Mouse (Mus musculus) forebrain, postnatal 0 days (tissue): ENCODE data around the gene Tm4sf20. TPM values are rescaled to one million over a fixed set of nuclear protein-coding genes. Genes with fewer than 3 reads are reported as not detected.
A peak's percentile ranks its signal among the peaks of the same experiment; 100 is the strongest.

Experiments
- ATAC-seq: fragments of 200-750 bp; cut with Nextera tagmentation; 2 replicates; pipeline ENCODE4 v1.8.0; 2017; ENCODE audit warnings: mild to moderate bottlenecking, moderate library complexity
- DNase-seq: peaks from one replicate; pipeline ENCODE4 v3.0.0-alpha.2; 2015
- H3K27ac ChIP-seq: fragments of 300-500 bp; sonication (generic); 2 replicates; pipeline ENCODE4 v1.5.1; 2014; ENCODE audit warnings: low read depth, mild to moderate bottlenecking, antibody characterized with exemption, low read length, moderate library complexity, mixed read lengths
- H3K27me3 ChIP-seq: fragments of 300-500 bp; sonication (generic); 2 replicates; pipeline ENCODE4 v1.6.1; 2014; ENCODE audit warnings: mild to moderate bottlenecking, low read length, mixed read lengths; ENCODE audit not compliant: insufficient read depth
- H3K36me3 ChIP-seq: fragments of 300-500 bp; sonication (generic); 2 replicates; pipeline ENCODE4 v1.6.1; 2014; ENCODE audit warnings: mild to moderate bottlenecking, moderate library complexity; ENCODE audit not compliant: insufficient read depth
- H3K4me1 ChIP-seq: fragments of 300-500 bp; sonication (generic); 2 replicates; pipeline ENCODE4 v1.6.1; 2014; ENCODE audit warnings: antibody characterized with exemption; ENCODE audit not compliant: insufficient read depth
- H3K4me2 ChIP-seq: fragments of 300-500 bp; sonication (generic); 2 replicates; pipeline ENCODE4 v1.6.1; 2014; ENCODE audit warnings: low read depth, mild to moderate bottlenecking, moderate library complexity
- H3K4me3 ChIP-seq: fragments of 300-500 bp; sonication (generic); 2 replicates; pipeline ENCODE4 v1.5.1; 2014; ENCODE audit warnings: low read depth, low read length, mixed read lengths
- H3K9ac ChIP-seq: fragments of 300-500 bp; sonication (generic); 2 replicates; pipeline ENCODE4 v1.6.1; 2014; ENCODE audit warnings: mild to moderate bottlenecking
- H3K9me3 ChIP-seq: fragments of 300-500 bp; sonication (generic); 2 replicates; pipeline ENCODE4 v1.6.1; 2016; ENCODE audit warnings: low read length
- CTCF ChIP-seq: sonication (generic); IDR thresholded peaks from 2 replicates; pipeline ENCODE4 v1.5.1; 2016; ENCODE audit warnings: antibody characterized with exemption, control low read depth, low read depth
- WGBS: fragments of 180-500 bp; shearing (Covaris S2); extraction: QIAGEN DNeasy Blood & Tissue Kit; methylation state at CpG from one replicate; pipeline ENCODE4 v1.1.7; 2014; 5-methylcytosine and 5-hydroxymethylcytosine counted together
- polyA plus RNA-seq: library from polyadenylated mRNA; unstranded; fragments of >200 nt; fragmentation: Nextera tagmentation; extraction: Ambion mirVana; gene quantifications from 2 replicates; pipeline ENCODE4 v1.2.1, GENCODE M21; 2015
- total RNA-seq: library from RNA; depleted of rRNA; stranded (reverse); fragments of >200 nt; gene quantifications from 2 replicates; pipeline ENCODE4 v1.2.3, GENCODE M21; 2014

Gene Tm4sf20
- total and polyA plus RNA-seq, 2 experiments from 2014 or later, result not detected

- WGBS, result 91% methylated on average over 7 of the region's 7 CpGs
- H3K36me3 ChIP-seq, result peaks cover 32% of the 10 kb centered on the region
- no peak overlapping the region for H3K4me2 ChIP-seq
- no peak overlapping the region for H3K4me3 ChIP-seq
- no peak for ATAC-seq
- H3K27me3 ChIP-seq, result no peaks in the 10 kb centered on the region
- H3K9ac ChIP-seq, result no peak overlapping the region
- H3K9me3 ChIP-seq, result no peaks in the 10 kb centered on the region
- no peak overlapping the region for H3K27ac ChIP-seq
- TF ChIP-seq CTCF, result no peak
- no peaks in the 10 kb centered on the region for H3K4me1 ChIP-seq
- DNase-seq, result no peak
Measured at GRCm38 (mm10) chr1:82741539-82741938, 26.7 kb downstream of the Tm4sf20 start.

GRCm38 (mm10) chr1:82738066-82738465 is 30.2 kb downstream of the Tm4sf20 start:
- ATAC-seq, result no peak
- no peaks in the 10 kb centered on the region for H3K27me3 ChIP-seq
- no peaks in the 10 kb centered on the region for H3K9me3 ChIP-seq
- H3K9ac ChIP-seq, result no peak overlapping the region
- H3K4me3 ChIP-seq, result no peak overlapping the region
- H3K4me2 ChIP-seq, result no peak overlapping the region
- no peaks in the 10 kb centered on the region for H3K4me1 ChIP-seq
- H3K27ac ChIP-seq, result no peak overlapping the region
- peaks cover 48% of the 10 kb centered on the region for H3K36me3 ChIP-seq
- WGBS, result 85% methylated on average over 1 of the region's 1 CpGs
- no peak for DNase-seq
- TF ChIP-seq CTCF, result no peak

GRCm38 (mm10) chr1:82733357-82733756 is 34.9 kb downstream of the Tm4sf20 start:
- ATAC-seq, result no peak
- Histone ChIP-seq H3K27me3 (no peaks in the 10 kb centered on the region), H3K27ac (no peak overlapping the region), H3K4me3 (no peak overlapping the region), H3K36me3 (peaks cover 62% of the 10 kb centered on the region), H3K4me2 (no peak overlapping the region), H3K9ac (no peak overlapping the region), H3K4me1 (no peaks in the 10 kb centered on the region), H3K9me3 (no peaks in the 10 kb centered on the region)
- TF ChIP-seq CTCF, result no peak
- 97% methylated on average over 1 of the region's 1 CpGs for WGBS
- no peak for DNase-seq

GRCm38 (mm10) chr1:82726482-82726881 is 41.8 kb downstream of the Tm4sf20 start:
- no peak for DNase-seq
- no peak overlapping the region for H3K9ac ChIP-seq
- no peak overlapping the region for H3K27ac ChIP-seq
- no peaks in the 10 kb centered on the region for H3K9me3 ChIP-seq
- no peak for TF ChIP-seq CTCF
- H3K4me1 ChIP-seq, result peaks cover 11% of the 10 kb centered on the region
- 91% methylated on average over 5 of the region's 5 CpGs for WGBS
- ATAC-seq, result no peak
- peaks cover 15% of the 10 kb centered on the region for H3K27me3 ChIP-seq
- peaks cover 22% of the 10 kb centered on the region for H3K36me3 ChIP-seq
- no peak overlapping the region for H3K4me3 ChIP-seq
- H3K4me2 ChIP-seq, result peak overlapping the region; percentile 65; the same call in 1 of the 2 replicates

- H3K36me3 ChIP-seq, result peaks cover 16% of the 10 kb centered on the region
- WGBS, result 28% methylated on average over 4 of the region's 4 CpGs
- H3K9ac ChIP-seq, result peak overlapping the region; percentile 83
- no peak overlapping the region for H3K27ac ChIP-seq
- DNase-seq (no peak), ATAC-seq (no peak)
- H3K4me3 ChIP-seq, result peak overlapping the region; percentile 73
- peaks cover 21% of the 10 kb centered on the region for H3K27me3 ChIP-seq
- TF ChIP-seq CTCF, result no peak
- peaks cover 11% of the 10 kb centered on the region for H3K4me1 ChIP-seq
- H3K4me2 ChIP-seq, result peak overlapping the region; percentile 65
- no peaks in the 10 kb centered on the region for H3K9me3 ChIP-seq
Measured at GRCm38 (mm10) chr1:82725875-82726185, 42.4 kb downstream of the Tm4sf20 start.

GRCm38 (mm10) chr1:82725026-82725874 is 43.0 kb downstream of the Tm4sf20 start:
- peak; percentile 91 for ATAC-seq
- Histone ChIP-seq H3K36me3 (peaks cover 12% of the 10 kb centered on the region), H3K4me3 (peak overlapping the region; percentile 73), H3K27me3 (peaks cover 23% of the 10 kb centered on the region), H3K9ac (peak overlapping the region; percentile 83), H3K9me3 (no peaks in the 10 kb centered on the region), H3K4me1 (peaks cover 11% of the 10 kb centered on the region), H3K27ac (peak overlapping the region; percentile 62), H3K4me2 (peak overlapping the region; percentile 65)
- 1% methylated on average over 37 of the region's 37 CpGs for WGBS
- no peak for TF ChIP-seq CTCF
- no peak for DNase-seq

- no peak for TF ChIP-seq CTCF
- peak within 1 kb of the TSS; percentile 65 for H3K4me2 ChIP-seq
- ATAC-seq, result peak; percentile 99
- H3K4me1 ChIP-seq, result peaks cover 11% of the 10 kb centered on the region
- peaks cover 5% of the 10 kb centered on the region; the same call in 1 of the 2 replicates for H3K36me3 ChIP-seq
- WGBS, result 9% methylated on average over 38 of the region's 38 CpGs
- H3K9ac ChIP-seq, result peak within 1 kb of the TSS; percentile 83
- peak within 1 kb of the TSS; percentile 62 for H3K27ac ChIP-seq
- DNase-seq, result peak; percentile 95
- peaks cover 23% of the 10 kb centered on the region for H3K27me3 ChIP-seq
- H3K4me3 ChIP-seq, result peak within 1 kb of the TSS; percentile 73
- H3K9me3 ChIP-seq, result no peaks in the 10 kb centered on the region
Measured at GRCm38 (mm10) chr1:82724339-82725025, 43.8 kb downstream of the Tm4sf20 start, which contains the start of gene Mff. Gene Mff (plus strand): TSS chr1:82724890.
